Mouse (Mus musculus) gastrocnemius, adult 8-10 months (tissue): ENCODE measurements at regions not wholly inside any gene's neighbourhood (a gene's known extent, or its start where the extent isn't known, plus 50 kb on each side); places are given as distances from the start of the nearest gene placed in this dataset.

ENCODE experiments used
- DNase-seq, 2 experiments: peaks; one replicate each; pipeline ENCODE4 v3.0.0; 2022; ENCODE audit warnings: low spot score in 2 of 2

DNA sequence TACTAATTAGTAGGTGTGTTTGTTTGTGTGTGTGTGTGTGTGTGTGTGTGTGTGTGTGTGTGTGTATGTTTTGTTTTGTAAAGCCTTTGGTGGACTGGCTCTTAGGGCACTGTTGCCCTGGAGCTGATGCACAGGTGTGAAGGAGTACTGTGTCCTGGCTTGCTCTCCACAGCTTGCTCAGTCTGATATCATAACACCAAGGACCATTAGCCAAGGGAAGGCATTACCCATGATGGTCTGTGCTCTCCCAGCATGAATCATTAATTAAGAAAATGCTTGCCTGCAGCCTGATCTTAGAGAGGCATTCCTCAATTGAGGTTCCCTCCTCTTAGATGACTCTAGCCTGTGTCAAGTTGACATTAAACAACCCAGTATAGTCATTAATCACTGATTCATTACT is 54.7 kb downstream of the Spry2 start:
- DNase-seq, result no peak

GRCm38 (mm10) chr14:105837533-105837932 is 59.1 kb downstream of the Spry2 start:
- DNase-seq, result no peak

DNA sequence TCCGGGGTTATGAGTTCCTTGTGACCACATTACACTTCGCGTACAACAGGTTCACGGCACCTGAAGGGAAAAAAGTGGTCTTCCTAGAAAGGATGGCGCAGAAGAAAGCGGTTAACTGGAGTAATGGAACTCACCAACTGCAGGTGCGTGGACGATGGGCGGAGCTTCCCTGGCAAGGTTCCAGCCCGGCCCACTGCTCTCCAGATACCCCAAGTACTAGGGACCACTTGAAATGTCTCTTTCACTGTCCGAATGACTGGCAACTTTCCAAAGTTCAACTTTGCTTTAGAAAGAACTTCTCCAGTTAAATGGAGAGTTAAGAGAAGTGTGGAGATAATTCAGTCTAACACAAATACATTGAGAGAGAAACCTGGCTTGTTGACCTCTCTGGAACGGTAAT is 65.9 kb downstream of the Spry2 start:
- DNase-seq, result no peak

- no peak for DNase-seq
Measured at GRCm38 (mm10) chr14:105830301-105830700, 66.3 kb downstream of the Spry2 start.

DNA sequence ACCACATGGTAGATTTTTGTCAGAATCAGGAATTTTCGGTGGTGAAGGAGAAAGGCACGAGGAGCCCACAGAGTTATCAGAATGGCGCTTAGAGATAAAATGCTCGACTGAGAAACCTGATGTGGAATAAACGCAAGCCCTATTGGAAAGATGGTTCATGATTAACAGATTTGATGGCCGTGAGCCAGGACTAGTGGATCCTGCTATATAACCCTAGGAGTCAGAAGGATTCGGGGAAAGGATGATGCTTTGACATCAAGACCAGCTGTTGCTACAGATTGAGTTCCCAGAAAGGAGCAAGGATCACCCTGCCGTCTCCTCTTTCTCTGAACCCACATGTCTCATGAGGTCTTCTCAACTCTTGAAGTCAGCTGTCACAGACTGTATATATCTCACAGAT is 73.5 kb downstream of the Spry2 start:
- DNase-seq, result no peak

GRCm38 (mm10) chr14:105822653-105823052 is 74.0 kb downstream of the Spry2 start:
- DNase-seq, result no peak

GRCm38 (mm10) chr14:105819534-105819933 is 77.1 kb downstream of the Spry2 start:
- no peak for DNase-seq

DNA sequence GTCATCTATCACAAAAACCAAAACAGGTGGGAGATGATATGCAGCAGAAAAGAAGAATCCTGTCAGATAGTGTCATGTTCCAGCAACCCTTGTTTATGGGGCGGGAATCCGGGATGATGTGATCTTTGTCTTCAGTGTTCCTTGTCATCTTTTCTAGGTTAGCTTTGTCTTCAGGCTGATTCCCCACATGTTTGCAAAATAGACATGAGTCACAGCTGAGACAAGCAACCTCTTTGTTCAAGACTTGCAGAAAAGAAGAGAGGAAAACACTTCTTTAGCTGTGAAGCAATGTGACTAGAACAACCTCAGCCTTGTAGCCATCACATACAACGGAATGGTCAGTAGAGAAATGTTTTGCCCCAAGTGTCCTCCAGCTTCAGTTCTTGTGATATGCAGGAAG is 77.8 kb downstream of the Spry2 start:
- DNase-seq, result no peak

DNA sequence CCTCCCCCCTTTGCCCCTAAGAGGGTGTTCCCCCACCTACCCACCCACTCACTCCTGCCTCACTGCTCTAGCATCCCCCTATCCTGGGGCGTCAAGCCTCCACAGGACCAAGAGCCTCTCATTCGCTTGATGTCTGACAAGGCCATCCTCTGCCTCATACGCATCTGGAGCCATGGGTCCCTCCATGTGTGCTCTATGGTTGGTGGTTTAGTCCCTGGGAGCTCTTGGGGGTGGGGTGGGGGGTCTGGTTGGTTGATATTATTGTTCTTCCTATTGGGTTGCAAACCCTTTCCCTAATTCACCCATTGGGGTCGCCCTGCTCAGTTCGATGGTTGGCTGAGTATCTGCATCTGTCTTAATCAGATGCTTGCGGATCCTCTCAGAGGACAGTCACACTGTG is 79.1 kb downstream of the Spry2 start:
- no peak for DNase-seq

DNA sequence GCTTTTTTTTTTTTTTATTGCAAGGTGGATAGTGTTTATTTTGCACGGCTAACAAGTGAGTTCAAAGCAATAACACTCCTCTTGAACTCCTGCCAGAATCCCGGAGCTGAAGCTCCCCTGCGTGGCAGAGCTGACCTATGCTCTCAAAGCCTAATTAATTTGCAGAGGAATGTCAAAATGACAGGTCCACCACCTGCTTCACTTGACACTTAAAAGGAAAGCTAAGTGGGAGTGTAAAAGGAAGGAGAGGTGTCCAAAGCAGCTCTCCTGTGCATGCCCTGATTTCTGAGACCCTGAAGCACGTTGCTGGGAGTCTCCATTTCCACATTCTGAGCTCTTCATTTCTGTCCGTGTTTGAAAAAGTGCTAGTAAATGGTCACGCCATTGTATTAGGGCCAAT is 80.8 kb downstream of the Spry2 start:
- DNase-seq, result no peak

DNA sequence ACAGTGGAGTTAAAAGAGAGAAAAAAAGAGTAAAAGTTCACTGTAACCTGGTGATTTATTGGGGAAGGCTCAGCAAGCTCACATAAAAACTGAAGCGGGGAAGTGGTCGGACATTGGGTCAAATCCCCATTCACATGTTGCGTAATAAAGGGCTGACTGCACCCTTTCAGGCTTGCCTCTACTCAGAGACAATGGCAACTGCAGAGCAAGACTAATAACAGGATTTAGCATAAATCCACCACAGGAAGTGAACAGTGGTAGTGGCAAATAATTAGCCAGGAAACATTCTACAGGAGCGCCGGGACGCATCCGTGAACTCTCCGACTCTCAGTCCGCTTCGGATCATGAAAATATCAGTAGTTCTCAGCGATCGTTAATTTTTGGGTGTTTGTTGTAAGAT is 81.3 kb downstream of the Spry2 start:
- DNase-seq, result no peak

- no peak for DNase-seq
Measured at GRCm38 (mm10) chr14:105813661-105814060, 83.0 kb downstream of the Spry2 start.

GRCm38 (mm10) chr14:105813097-105813496 is 83.5 kb downstream of the Spry2 start:
- DNase-seq, result no peak

GRCm38 (mm10) chr14:105805762-105806161 is 90.9 kb downstream of the Spry2 start:
- DNase-seq, result no peak

GRCm38 (mm10) chr14:105805362-105805761 is 91.3 kb downstream of the Spry2 start:
- DNase-seq, result no peak

- no peak for DNase-seq
Measured at GRCm38 (mm10) chr14:105804761-105805160, 91.9 kb downstream of the Spry2 start.

GRCm38 (mm10) chr14:105803281-105803680 is 93.3 kb downstream of the Spry2 start:
- no peak for DNase-seq

DNA sequence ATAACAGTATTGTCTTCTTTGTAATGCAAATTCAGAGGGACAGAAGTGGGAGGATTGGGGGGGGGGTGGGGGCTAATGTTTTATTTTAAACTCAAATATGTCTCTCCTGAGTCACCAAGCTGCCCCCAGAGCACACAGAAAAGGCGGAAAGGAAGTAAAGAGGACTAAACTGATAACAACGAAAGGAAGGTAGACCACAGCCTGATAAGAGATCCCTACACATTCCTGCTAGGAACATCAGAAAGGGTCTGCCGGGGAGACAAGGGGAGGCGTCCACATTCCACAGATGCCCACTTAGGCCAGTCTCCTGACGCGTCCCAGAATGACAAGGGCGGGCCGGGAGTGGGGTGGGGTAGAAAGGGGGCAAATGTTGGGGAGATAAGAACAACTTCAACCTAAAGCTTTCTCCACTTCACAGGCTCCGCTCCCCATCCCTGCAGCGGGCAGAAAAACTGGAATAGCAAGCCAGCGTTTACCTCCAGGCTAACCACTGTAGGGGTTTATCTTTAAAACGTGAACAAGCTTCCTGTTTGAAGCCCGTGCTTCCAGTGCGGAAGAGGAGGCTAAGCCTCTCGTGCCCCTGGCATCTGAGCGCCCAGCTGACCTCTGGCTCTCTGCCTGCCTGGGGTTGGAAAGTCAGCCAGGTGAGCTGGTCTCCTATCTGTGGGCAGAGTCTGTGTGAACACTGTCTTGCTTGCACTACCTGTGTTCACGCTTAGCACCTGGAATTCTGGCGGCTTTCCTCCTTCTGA is 93.9 kb downstream of the Spry2 start:
- no peak for DNase-seq

GRCm38 (mm10) chr14:105800142-105800925 is 96.3 kb downstream of the Spry2 start:
- DNase-seq, result no peak

DNA sequence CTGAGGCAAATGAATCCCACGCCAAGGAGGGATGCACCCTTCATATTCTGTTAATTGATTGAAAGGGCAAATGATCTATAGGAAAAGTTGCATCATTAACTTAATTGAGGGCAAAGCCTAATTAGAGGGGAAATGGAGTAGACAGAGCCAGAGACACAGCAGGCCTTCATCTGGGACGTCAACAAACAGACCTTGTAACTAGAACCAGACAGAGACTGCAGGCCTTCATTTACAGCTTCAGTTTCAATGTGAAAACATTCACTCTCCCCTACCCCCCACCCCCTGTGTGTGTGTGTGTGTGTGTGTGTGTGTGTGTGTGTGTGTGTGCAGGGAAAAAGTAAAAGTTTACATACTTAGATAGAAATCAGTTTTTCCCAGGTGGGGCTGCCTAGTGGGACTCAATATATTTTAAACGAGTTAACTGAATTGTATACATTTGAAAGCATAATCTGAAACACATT is 97.2 kb downstream of the Spry2 start:
- DNase-seq, result no peak

GRCm38 (mm10) chr14:105793010-105793702 is 103.5 kb downstream of the Spry2 start:
- no peak for DNase-seq

GRCm38 (mm10) chr14:105790441-105790840 is 106.2 kb downstream of the Spry2 start:
- no peak for DNase-seq
